Mouse (Mus musculus): ENCODE measurements around the gene Wdr61.

Gene Wdr61

GRCm38 (mm10) chr9:54745740-54746370 lies 11.5 kb upstream of the Wdr61 start:
- no peak for TF ChIP-seq GATA4 (IDR thresholded peaks at IDR 0.05; ENCODE audit: insufficient replicate concordance, low read length)

DNA sequence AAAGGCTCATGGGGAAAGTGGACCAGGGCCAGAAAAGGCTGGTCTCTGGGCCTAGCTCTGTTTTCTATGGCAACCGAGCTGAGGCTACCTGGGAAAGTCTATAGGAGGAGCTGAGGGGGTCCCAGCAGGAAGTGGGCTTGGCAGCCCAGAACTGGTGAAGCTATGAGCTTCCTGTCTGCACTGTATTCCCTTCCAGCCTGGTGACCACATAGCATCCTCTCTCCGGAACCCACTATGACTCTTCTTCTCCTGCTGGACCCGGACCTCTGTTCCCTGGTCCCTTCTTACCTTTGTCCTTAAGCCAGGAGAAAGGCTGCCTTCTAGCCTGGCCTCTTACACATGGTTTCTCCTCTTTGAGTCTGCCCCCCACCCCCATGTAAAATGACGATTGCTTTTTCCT lies 9.6 kb upstream of the Wdr61 start:
- TF ChIP-seq GATA4 (IDR thresholded peaks at IDR 0.05; ENCODE audit: insufficient replicate concordance, low read length), result no peak

GRCm38 (mm10) chr9:54738376-54738775 lies 4.1 kb upstream of the Wdr61 start:
- no peak for TF ChIP-seq GATA4 (IDR thresholded peaks at IDR 0.05; ENCODE audit: insufficient replicate concordance, low read length)

- no peak for TF ChIP-seq GATA4 (IDR thresholded peaks at IDR 0.05; ENCODE audit: insufficient replicate concordance, low read length)
These were observed 2.0 kb upstream of the Wdr61 start for GRCm38 (mm10) chr9:54736284-54736701.

- no peak for TF ChIP-seq GATA4 (IDR thresholded peaks at IDR 0.05; ENCODE audit: insufficient replicate concordance, low read length)
These were observed 427 bp upstream of the Wdr61 start for GRCm38 (mm10) chr9:54734639-54735252.

DNA sequence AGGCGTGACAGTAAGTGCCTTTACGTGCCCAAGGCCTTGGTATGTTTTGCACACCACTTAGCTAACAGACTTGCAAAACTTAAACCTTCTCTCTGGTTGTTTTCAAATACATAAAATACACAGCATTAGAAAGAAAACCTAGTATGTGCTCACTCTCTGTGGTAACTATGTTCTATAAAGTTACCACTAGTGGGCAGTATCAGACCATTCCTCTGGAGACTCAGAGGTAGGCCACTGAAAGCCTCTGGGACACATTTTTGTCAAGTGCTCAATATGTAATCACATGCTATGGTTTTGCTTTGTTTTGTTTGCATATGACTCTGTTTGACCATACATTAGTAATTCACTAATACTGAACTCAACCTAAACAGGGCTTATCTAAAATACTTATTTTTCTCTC lies 2.2 kb downstream of the Wdr61 start:
- TF ChIP-seq GATA4 (IDR thresholded peaks at IDR 0.05; ENCODE audit: insufficient replicate concordance, low read length), result no peak

DNA sequence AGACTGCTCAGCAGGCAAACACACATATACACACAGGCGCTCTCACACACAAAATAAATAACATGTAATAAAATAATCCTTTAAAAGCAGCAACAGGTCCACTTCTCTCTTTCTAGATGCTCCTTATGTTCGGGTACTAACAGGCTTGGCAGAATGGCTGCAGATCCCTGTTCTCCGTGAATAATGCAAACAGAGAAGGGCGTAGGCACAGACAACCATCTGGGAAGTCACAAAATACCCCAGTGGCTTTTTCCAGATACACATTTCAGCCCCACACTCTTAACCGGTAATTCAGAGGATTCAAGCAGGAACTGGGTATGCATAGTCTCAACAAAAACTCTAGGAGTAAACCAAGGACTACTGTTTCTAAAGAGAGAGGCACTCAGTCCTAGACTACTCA lies 8.0 kb downstream of the Wdr61 start:
- TF ChIP-seq GATA4 (IDR thresholded peaks at IDR 0.05; ENCODE audit: insufficient replicate concordance, low read length), result no peak

DNA sequence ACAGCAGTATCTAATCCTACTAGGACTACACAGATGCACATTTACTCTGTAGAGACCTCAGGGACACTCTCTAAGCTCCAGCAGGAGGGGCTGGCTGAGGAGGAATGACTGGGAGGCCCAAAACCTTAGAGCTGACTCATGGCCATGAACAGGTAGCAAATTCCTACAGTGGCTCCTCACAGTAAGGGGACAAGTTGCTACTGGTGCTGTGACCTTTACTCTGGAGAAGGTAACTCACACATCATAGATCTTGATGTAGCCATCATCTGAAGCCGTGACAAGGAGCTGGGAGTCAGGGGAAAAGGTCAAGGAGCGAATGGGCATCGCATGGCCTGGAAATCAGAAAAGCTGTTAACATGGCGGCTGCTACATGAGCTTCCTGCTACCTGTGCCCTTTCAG lies 11.7 kb downstream of the Wdr61 start:
- TF ChIP-seq GATA4 (IDR thresholded peaks at IDR 0.05; ENCODE audit: insufficient replicate concordance, low read length), result no peak

GRCm38 (mm10) chr9:54722156-54722555 lies 12.2 kb downstream of the Wdr61 start:
- TF ChIP-seq GATA4 (IDR thresholded peaks at IDR 0.05; ENCODE audit: insufficient replicate concordance, low read length), result no peak

- TF ChIP-seq GATA4 (IDR thresholded peaks at IDR 0.05; ENCODE audit: insufficient replicate concordance, low read length), result no peak
These were observed 16.8 kb downstream of the Wdr61 start for GRCm38 (mm10) chr9:54717527-54717926.

GRCm38 (mm10) chr9:54715776-54716175 lies 18.5 kb downstream of the Wdr61 start:
- no peak for TF ChIP-seq GATA4 (IDR thresholded peaks at IDR 0.05; ENCODE audit: insufficient replicate concordance, low read length)

GRCm38 (mm10) chr9:54708085-54708484 lies 26.2 kb downstream of the Wdr61 start:
- no peak for TF ChIP-seq GATA4 (IDR thresholded peaks at IDR 0.05; ENCODE audit: insufficient replicate concordance, low read length)

DNA sequence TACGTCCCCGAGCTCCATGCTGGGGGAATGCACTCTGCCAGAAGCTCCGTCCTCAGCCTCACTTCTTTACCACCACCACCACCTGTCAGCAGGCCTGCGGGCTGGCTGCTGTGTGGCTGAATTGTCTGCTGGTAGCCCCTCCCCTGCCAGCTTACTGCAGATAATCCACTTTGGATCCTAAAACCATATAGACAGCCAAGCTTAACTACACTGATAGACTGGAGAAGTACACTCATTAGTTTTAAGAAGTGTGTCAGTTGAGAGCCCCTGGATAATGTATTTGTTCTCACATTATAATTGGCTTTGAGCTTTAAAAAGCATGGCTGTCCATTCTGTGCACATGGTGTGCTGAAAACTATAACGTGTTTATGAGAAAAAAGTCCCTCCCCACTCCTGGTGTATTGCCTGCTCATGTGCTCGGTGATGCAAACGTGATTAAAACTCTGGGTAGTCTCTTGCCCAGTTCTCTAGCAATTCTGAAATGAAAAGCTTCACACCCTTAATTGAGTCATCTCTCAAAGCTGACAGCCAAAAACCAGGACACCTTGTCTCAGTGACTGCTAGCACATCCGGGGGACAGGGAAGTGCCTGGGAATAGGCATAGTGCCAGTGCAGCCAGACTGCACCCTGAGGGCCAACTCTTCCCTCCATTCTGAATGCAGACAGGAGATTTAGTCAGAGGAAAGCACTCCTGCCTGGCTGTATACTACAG lies 26.9 kb downstream of the Wdr61 start:
- no peak for TF ChIP-seq GATA4 (IDR thresholded peaks at IDR 0.05; ENCODE audit: insufficient replicate concordance, low read length)

DNA sequence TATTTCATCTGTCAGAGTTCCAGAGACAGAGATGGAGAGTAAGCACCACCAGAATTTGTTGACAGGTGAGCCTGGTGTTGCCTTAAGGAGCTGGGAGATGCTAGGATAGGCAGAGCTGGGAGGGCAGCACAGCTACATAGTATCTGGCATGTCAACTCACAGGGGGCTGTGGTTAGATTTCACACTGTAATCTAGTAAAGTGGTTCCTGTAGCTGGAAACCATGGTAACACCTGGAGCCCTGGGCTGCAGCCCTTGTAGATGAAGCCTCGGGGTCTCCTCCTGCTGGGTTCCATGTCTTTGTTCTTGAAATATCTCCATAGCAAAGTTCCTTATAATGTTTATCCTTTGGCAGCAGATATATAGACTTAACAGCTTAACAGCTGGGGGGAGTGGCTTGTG lies 28.8 kb downstream of the Wdr61 start:
- TF ChIP-seq GATA4 (IDR thresholded peaks at IDR 0.05; ENCODE audit: insufficient replicate concordance, low read length), result no peak

DNA sequence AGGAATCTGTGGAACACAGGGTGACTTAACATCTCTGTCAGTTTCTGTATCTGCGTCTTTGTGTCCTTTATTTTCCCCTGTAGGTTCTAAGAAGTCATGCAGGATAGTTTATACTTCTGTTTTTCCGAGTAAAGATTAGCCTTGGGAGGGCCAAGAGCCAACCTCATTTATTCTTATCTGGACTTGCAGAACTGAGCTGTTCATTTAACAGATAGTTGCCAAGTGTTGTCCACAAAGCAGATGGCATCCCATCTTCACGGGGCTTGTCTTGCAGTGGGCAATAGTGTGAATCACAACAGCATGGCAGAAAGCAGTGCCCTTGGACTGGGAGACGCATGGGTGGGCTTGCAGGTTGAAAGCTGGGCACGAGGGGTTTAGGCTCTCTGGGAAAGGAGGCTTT lies 30.0 kb downstream of the Wdr61 start:
- TF ChIP-seq GATA4 (IDR thresholded peaks at IDR 0.05; ENCODE audit: insufficient replicate concordance, low read length), result no peak

DNA sequence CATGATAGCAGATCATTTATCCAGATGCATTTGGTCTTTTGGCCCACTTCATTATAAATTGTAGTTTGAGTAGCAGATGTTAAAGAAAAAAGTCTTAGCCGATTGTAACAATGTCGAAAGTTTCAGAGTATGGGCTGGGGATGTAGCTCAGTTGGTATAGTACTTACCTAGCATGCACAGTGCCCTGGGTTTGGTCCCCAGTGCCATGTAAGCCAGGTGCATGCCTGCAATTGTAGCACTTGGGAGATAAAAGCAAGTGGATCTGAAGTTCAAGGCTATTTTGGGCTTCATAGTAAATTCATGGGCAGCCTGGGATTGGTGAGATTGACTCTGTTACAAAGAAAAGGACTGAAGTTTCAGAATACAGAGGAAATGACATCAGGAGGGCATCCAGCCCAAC lies 31.7 kb downstream of the Wdr61 start:
- TF ChIP-seq GATA4 (IDR thresholded peaks at IDR 0.05; ENCODE audit: insufficient replicate concordance, low read length), result no peak

All from liver, adult (tissue).